Comparison of ENCODE assay signal across 9 mouse cellular contexts in the genomic region with DNA sequence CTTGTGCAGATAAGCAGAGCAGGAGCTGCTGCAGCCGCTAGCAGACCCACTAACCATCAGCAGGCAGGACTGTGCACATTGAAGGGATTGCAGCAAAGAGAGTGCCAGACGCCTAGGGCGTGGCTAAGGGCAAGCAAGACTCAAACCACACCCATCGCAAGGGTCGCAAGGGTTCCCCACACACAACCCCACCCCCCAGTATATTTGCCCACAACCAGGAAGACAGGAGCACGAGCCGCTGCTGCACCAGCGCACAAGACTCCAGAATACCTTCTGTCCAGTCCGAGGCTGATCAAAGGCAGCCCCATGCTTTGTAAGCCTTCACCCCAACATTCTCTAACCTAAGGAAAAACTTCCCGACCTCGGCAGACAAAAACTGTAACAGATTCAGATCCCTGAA. TPM values are rescaled to one million over a fixed set of nuclear protein-coding genes. Genes with fewer than 3 reads are reported as not detected.
DNase-seq lines count a peak whose midpoint lies in the region; ATAC-seq and TF ChIP-seq lines count a peak whose summit lies in the region.
"Had no signal": no experiment of that assay in that cellular context is flagged by ENCODE, and none has a peak within 500 bp of the region (broad histone marks: within the 10 kb centered on the region; RNA-seq: fewer than 3 reads in every experiment).

No protein-coding gene starts in this region.

- peaks cover 87% of the 10 kb centered on the region for H3K27me3 ChIP-seq in heart, embryonic 13.5 days (replicated peaks)
- H3K27me3 ChIP-seq in midbrain, embryonic 10.5 days (ENCODE audit: low read depth, poor library complexity, severe bottlenecking), result peaks cover 79% of the 10 kb centered on the region
- H3K27me3 ChIP-seq in thymus, adult 2 months (ENCODE audit: control insufficient read depth, insufficient read depth, low read length), result peaks cover 18% of the 10 kb centered on the region; the same call in 1 of the 2 replicates
- H3K27me3 ChIP-seq: CH12.LX had no signal

- no peak for TF ChIP-seq POLR2A in thymus, adult 2 months (IDR thresholded peaks at IDR 0.05; ENCODE audit: control insufficient read depth, extremely low read depth, insufficient read depth, low read length, poor library complexity)

- H3K4me2 ChIP-seq in heart, embryonic 13.5 days, result peak overlapping the region; percentile 98

- no peaks in the 10 kb centered on the region for H3K36me3 ChIP-seq in heart, embryonic 13.5 days
- no peaks in the 10 kb centered on the region for H3K36me3 ChIP-seq in midbrain, embryonic 10.5 days
- no peaks in the 10 kb centered on the region for H3K36me3 ChIP-seq in thymus, adult 2 months (ENCODE audit: control insufficient read depth, insufficient read depth, low read length)

- ATAC-seq in heart, embryonic 13.5 days (ENCODE audit: extremely low read depth, insufficient number of reproducible peaks, low FRiP score, low TSS enrichment), result no peak
- ATAC-seq in granulocyte monocyte progenitor cell, adult 5-6 weeks (replicated peaks; ENCODE audit: poor library complexity, severe bottlenecking), result peak; percentile 38

- TF ChIP-seq CTCF in thymus, adult 2 months (IDR thresholded peaks at IDR 0.05; ENCODE audit: borderline replicate concordance, control insufficient read depth, extremely low read depth, insufficient read depth, low read length, poor library complexity), result no peak

- no peak for DNase-seq in heart, postnatal 36 days
- DNase-seq in brain, adult 2 months (ENCODE audit: low read depth, low spot score), result peak; percentile 66
- peak; percentile 21 for DNase-seq in midbrain, embryonic 10.5 days (ENCODE audit: low spot score)
- no peak for DNase-seq in thymus, adult 2 months
- no peak for DNase-seq in B cell, adult 2 months
- no peak for DNase-seq in right cerebral cortex, postnatal 36 days (ENCODE audit: low spot score in 2 of 2)

- no peaks in the 10 kb centered on the region for H3K9me3 ChIP-seq in heart, embryonic 13.5 days
- H3K9me3 ChIP-seq in midbrain, embryonic 10.5 days (replicated peaks), result no peaks in the 10 kb centered on the region

- no peak overlapping the region for H3K9ac ChIP-seq in heart, embryonic 13.5 days

- WGBS in heart, embryonic 13.5 days, result 8% methylated on average over 11 of the region's 11 CpGs
- 2% methylated on average over 11 of the region's 11 CpGs for WGBS in midbrain, embryonic 10.5 days
- 14% methylated on average over 11 of the region's 11 CpGs for WGBS in thymus, adult 2 months

- intact Hi-C loops in heart, postnatal 36 days (cut with DNase I), result no loop called here

- H3K4me1 ChIP-seq in heart, embryonic 13.5 days, result peaks cover 27% of the 10 kb centered on the region
- peaks cover 43% of the 10 kb centered on the region for H3K4me1 ChIP-seq in midbrain, embryonic 10.5 days
- H3K4me1 ChIP-seq in thymus, adult 2 months (replicated peaks; ENCODE audit: control insufficient read depth, insufficient read depth, low read length), result peaks cover 11% of the 10 kb centered on the region

- peak overlapping the region; percentile 74 for H3K4me3 ChIP-seq in heart, embryonic 13.5 days
- peak overlapping the region; percentile 78 for H3K4me3 ChIP-seq in midbrain, embryonic 10.5 days
- H3K4me3 ChIP-seq in thymus, adult 2 months (ENCODE audit: control insufficient read depth, insufficient read depth, low read length), result no peak overlapping the region

- no peak overlapping the region for H3K27ac ChIP-seq in heart, embryonic 13.5 days (replicated peaks)
- no peak overlapping the region for H3K27ac ChIP-seq in midbrain, embryonic 10.5 days (replicated peaks)
- H3K27ac ChIP-seq in thymus, adult 2 months (ENCODE audit: control insufficient read depth, insufficient read depth, low read length), result no peak overlapping the region

RNA-seq across cellular contexts. Expression of a gene that starts 1.7 kb away (rescaled TPM):
- 0.07 and 0.19 TPM in 2 replicates for polyA plus RNA-seq in heart, embryonic 13.5 days (2015; fragmentation: Nextera tagmentation; extraction: Ambion mirVana)
- under 1 TPM; 0.68 to 0.83 TPM for total RNA-seq in heart, postnatal 36 days (2021)
- total RNA-seq in granulocyte monocyte progenitor cell, adult 5-6 weeks (2014; fragmentation: Nextera tagmentation), result not detected in 2 replicates
- not detected in 2 replicates for total RNA-seq in granulocyte monocyte progenitor cell, adult 5-6 weeks (2017)
- polyA plus RNA-seq in midbrain, embryonic 10.5 days (2016; fragmentation: Nextera tagmentation; extraction: Ambion mirVana), result 1.1 and 2.3 TPM in 2 replicates
- 30.1 and 39.1 TPM in 2 replicates for polyA plus RNA-seq in thymus, adult 2 months (2012; rRNA removed)

RNA-seq across cellular contexts. Expression of a gene that starts 1.9 kb away (rescaled TPM):
- not detected in 2 replicates for polyA plus RNA-seq in heart, embryonic 13.5 days (2015; fragmentation: Nextera tagmentation; extraction: Ambion mirVana)
- total RNA-seq in heart, postnatal 36 days (2021), result not detected
- not detected in 2 replicates for total RNA-seq in granulocyte monocyte progenitor cell, adult 5-6 weeks (2014; fragmentation: Nextera tagmentation)
- not detected in 2 replicates for total RNA-seq in granulocyte monocyte progenitor cell, adult 5-6 weeks (2017)
- polyA plus RNA-seq in midbrain, embryonic 10.5 days (2016; fragmentation: Nextera tagmentation; extraction: Ambion mirVana), result not detected in 2 replicates
- polyA plus RNA-seq in thymus, adult 2 months (2012; rRNA removed), result not detected in 2 replicates
- total RNA-seq: CH12.LX had no signal

RNA-seq across cellular contexts. Expression of a gene that starts 49.6 kb away (rescaled TPM):
- polyA plus RNA-seq in heart, embryonic 13.5 days (2015; fragmentation: Nextera tagmentation; extraction: Ambion mirVana), result 109 and 110 TPM in 2 replicates
- 10 to 100 TPM; 31.0 to 31.7 TPM for total RNA-seq in heart, postnatal 36 days (2021)
- 110 and 114 TPM in 2 replicates for total RNA-seq in granulocyte monocyte progenitor cell, adult 5-6 weeks (2014; fragmentation: Nextera tagmentation)
- 117 and 146 TPM in 2 replicates for total RNA-seq in granulocyte monocyte progenitor cell, adult 5-6 weeks (2017)
- polyA plus RNA-seq in midbrain, embryonic 10.5 days (2016; fragmentation: Nextera tagmentation; extraction: Ambion mirVana), result 196 and 197 TPM in 2 replicates
- 110 and 125 TPM in 2 replicates for polyA plus RNA-seq in thymus, adult 2 months (2012; rRNA removed)

Comparison
In these comparisons a context has a peak if more than half of its experiments do, and no peak if none do; other contexts are left out.
1. DNase-seq: peak in brain, adult 2 months (single experiment) and midbrain, embryonic 10.5 days (single experiment); none in heart, postnatal 36 days (0 of 2), thymus, adult 2 months (single experiment), B cell, adult 2 months (0 of 2) and right cerebral cortex, postnatal 36 days (0 of 2).